In genomic region chr11:78183884-78184514, GRCm38 (mm10) we compare ENCODE assay signal across 8 mouse cellular contexts. TPM values are rescaled to one million over a fixed set of nuclear protein-coding genes. Genes with fewer than 3 reads are reported as not detected.
A peak's percentile ranks its signal among the peaks of the same experiment; 100 is the strongest.
DNase-seq lines count a peak whose midpoint lies in the region; ATAC-seq lines count a peak whose summit lies in the region.

No protein-coding gene starts in this region.

- peak overlapping the region; percentile 24 for H3K4me2 ChIP-seq in lung, embryonic 16.5 days (ENCODE audit: low read depth, low read length)
- peak overlapping the region; percentile 48 for H3K4me2 ChIP-seq in forebrain, embryonic 12.5 days
- peak overlapping the region; percentile 11; the same call in 1 of the 2 replicates for H3K4me2 ChIP-seq in limb, embryonic 11.5 days (ENCODE audit: low read depth, severe bottlenecking)
- peak overlapping the region; percentile 66 for H3K4me2 ChIP-seq in neural tube, embryonic 15.5 days

- H3K9me3 ChIP-seq in lung, embryonic 16.5 days (ENCODE audit: control insufficient read depth, low read length), result no peaks in the 10 kb centered on the region
- H3K9me3 ChIP-seq in forebrain, embryonic 12.5 days, result no peaks in the 10 kb centered on the region
- H3K9me3 ChIP-seq in limb, embryonic 11.5 days (ENCODE audit: control insufficient read depth, low read length), result no peaks in the 10 kb centered on the region
- H3K9me3 ChIP-seq in neural tube, embryonic 15.5 days (replicated peaks), result no peaks in the 10 kb centered on the region

- WGBS in lung, embryonic 16.5 days, result 35% methylated on average over 10 of the region's 10 CpGs
- 51% methylated on average over 10 of the region's 10 CpGs for whole genome bisulfite sequencing in forebrain, embryonic 12.5 days
- WGBS in limb, embryonic 11.5 days, result 52% methylated on average over 10 of the region's 10 CpGs
- WGBS in neural tube, embryonic 15.5 days, result 49% methylated on average over 10 of the region's 10 CpGs

- H3K27me3 ChIP-seq in lung, embryonic 16.5 days (ENCODE audit: control insufficient read depth, insufficient read depth, low read depth, low read length), result no peaks in the 10 kb centered on the region
- H3K27me3 ChIP-seq in forebrain, embryonic 12.5 days, result no peaks in the 10 kb centered on the region
- no peaks in the 10 kb centered on the region for H3K27me3 ChIP-seq in limb, embryonic 11.5 days (ENCODE audit: control insufficient read depth, insufficient read depth, low read length)
- H3K27me3 ChIP-seq in neural tube, embryonic 15.5 days (replicated peaks), result no peaks in the 10 kb centered on the region

- no peak overlapping the region for H3K27ac ChIP-seq in lung, embryonic 16.5 days (ENCODE audit: low read length)
- no peak overlapping the region; the same call in 1 of the 2 replicates for H3K27ac ChIP-seq in forebrain, embryonic 12.5 days
- H3K27ac ChIP-seq in limb, embryonic 11.5 days (replicated peaks; ENCODE audit: low read depth, low read length), result no peak overlapping the region
- peak overlapping the region; percentile 95 for H3K27ac ChIP-seq in neural tube, embryonic 15.5 days (replicated peaks)

- no peak overlapping the region for H3K9ac ChIP-seq in lung, embryonic 16.5 days (ENCODE audit: low read length)
- peak overlapping the region; percentile 29 for H3K9ac ChIP-seq in forebrain, embryonic 12.5 days
- H3K9ac ChIP-seq in limb, embryonic 11.5 days (ENCODE audit: low read length), result no peak overlapping the region
- H3K9ac ChIP-seq in neural tube, embryonic 15.5 days (replicated peaks), result peak overlapping the region; percentile 87; the same call in 1 of the 2 replicates

- DNase-seq in lung, postnatal 4 days, result no peak
- no peak for DNase-seq in limb, embryonic 11.5 days (ENCODE audit: low spot score)
- DNase-seq in adrenal gland, postnatal 4 days (ENCODE audit: low spot score in 2 of 2), result no peak
- DNase-seq in gastrocnemius, adult 18-20 months (ENCODE audit: low spot score), result no peak
- DNase-seq in embryo, embryonic 10.5 days (ENCODE audit: low spot score), result no peak

- ATAC-seq in lung, embryonic 16.5 days (ENCODE audit: low read depth), result no peak
- ATAC-seq in forebrain, embryonic 12.5 days (ENCODE audit: low FRiP score), result peak; percentile 34
- no peak for ATAC-seq in limb, embryonic 11.5 days (ENCODE audit: insufficient number of reproducible peaks, low FRiP score, low TSS enrichment, low read depth)
- no peak for ATAC-seq in neural tube, embryonic 15.5 days (ENCODE audit: low FRiP score)

- peak overlapping the region; percentile 95 for H3K4me3 ChIP-seq in lung, embryonic 16.5 days (ENCODE audit: low read length)
- H3K4me3 ChIP-seq in forebrain, embryonic 12.5 days (replicated peaks), result peak overlapping the region; percentile 75
- no peak overlapping the region; the same call in 1 of the 2 replicates for H3K4me3 ChIP-seq in limb, embryonic 11.5 days (ENCODE audit: low read depth, low read length)
- H3K4me3 ChIP-seq in neural tube, embryonic 15.5 days (replicated peaks), result peak overlapping the region; percentile 78

- H3K4me1 ChIP-seq in lung, embryonic 16.5 days (replicated peaks; ENCODE audit: control insufficient read depth, insufficient read depth, low read length), result peaks cover 34% of the 10 kb centered on the region
- H3K4me1 ChIP-seq in forebrain, embryonic 12.5 days, result peaks cover 47% of the 10 kb centered on the region
- peaks cover 22% of the 10 kb centered on the region for H3K4me1 ChIP-seq in limb, embryonic 11.5 days (ENCODE audit: control insufficient read depth, insufficient read depth, low read length)
- peaks cover 54% of the 10 kb centered on the region for H3K4me1 ChIP-seq in neural tube, embryonic 15.5 days

- peaks cover 18% of the 10 kb centered on the region for H3K36me3 ChIP-seq in lung, embryonic 16.5 days (ENCODE audit: control insufficient read depth, insufficient read depth, low read length)
- peaks cover 30% of the 10 kb centered on the region for H3K36me3 ChIP-seq in forebrain, embryonic 12.5 days (replicated peaks)
- H3K36me3 ChIP-seq in limb, embryonic 11.5 days (ENCODE audit: control insufficient read depth, insufficient read depth, low read length), result peaks cover 9% of the 10 kb centered on the region
- peaks cover 24% of the 10 kb centered on the region for H3K36me3 ChIP-seq in neural tube, embryonic 15.5 days

RNA-seq across cellular contexts. Expression of gene Rpl23a, which starts 0.6 kb away (rescaled TPM):
- polyA plus RNA-seq in lung, embryonic 16.5 days (2015; fragmentation: Nextera tagmentation; extraction: Ambion mirVana), result 1,346 and 1,426 TPM in 2 replicates
- polyA plus RNA-seq in forebrain, embryonic 12.5 days (2016; fragmentation: Nextera tagmentation; extraction: Ambion mirVana), result 931 and 997 TPM in 2 replicates
- polyA plus RNA-seq in limb, embryonic 11.5 days (2014; fragmentation: Nextera tagmentation; extraction: Ambion mirVana), result 1,529 and 1,574 TPM in 2 replicates
- 774 and 869 TPM in 2 replicates for polyA plus RNA-seq in neural tube, embryonic 15.5 days (2015; fragmentation: Nextera tagmentation; extraction: Ambion mirVana)
- 1,000 to 10,000 TPM; 2,039 to 2,132 TPM for total RNA-seq in adrenal gland, postnatal 4 days (2021)
- 100 to 1,000 TPM; 845 to 889 TPM for total RNA-seq in gastrocnemius, adult 18-20 months (2021)

RNA-seq across cellular contexts. Expression of gene Rab34, which starts 4.2 kb away (rescaled TPM):
- 117 and 129 TPM in 2 replicates for polyA plus RNA-seq in lung, embryonic 16.5 days (2015; fragmentation: Nextera tagmentation; extraction: Ambion mirVana)
- 44.5 and 49.8 TPM in 2 replicates for polyA plus RNA-seq in forebrain, embryonic 12.5 days (2016; fragmentation: Nextera tagmentation; extraction: Ambion mirVana)
- 142 and 144 TPM in 2 replicates for polyA plus RNA-seq in limb, embryonic 11.5 days (2014; fragmentation: Nextera tagmentation; extraction: Ambion mirVana)
- polyA plus RNA-seq in neural tube, embryonic 15.5 days (2015; fragmentation: Nextera tagmentation; extraction: Ambion mirVana), result 66.1 and 71.0 TPM in 2 replicates
- 100 to 1,000 TPM; 120 to 124 TPM for total RNA-seq in adrenal gland, postnatal 4 days (2021)
- 1 to 10 TPM; 2.5 to 3.5 TPM for total RNA-seq in gastrocnemius, adult 18-20 months (2021)

RNA-seq across cellular contexts. Expression of gene Tlcd1, which starts 7.5 kb away (rescaled TPM):
- 24.4 and 25.9 TPM in 2 replicates for polyA plus RNA-seq in lung, embryonic 16.5 days (2015; fragmentation: Nextera tagmentation; extraction: Ambion mirVana)
- 5.5 and 6.9 TPM in 2 replicates for polyA plus RNA-seq in forebrain, embryonic 12.5 days (2016; fragmentation: Nextera tagmentation; extraction: Ambion mirVana)
- 8.7 and 10.4 TPM in 2 replicates for polyA plus RNA-seq in limb, embryonic 11.5 days (2014; fragmentation: Nextera tagmentation; extraction: Ambion mirVana)
- polyA plus RNA-seq in neural tube, embryonic 15.5 days (2015; fragmentation: Nextera tagmentation; extraction: Ambion mirVana), result 19.3 and 20.0 TPM in 2 replicates
- total RNA-seq in adrenal gland, postnatal 4 days (2021), result 10 to 100 TPM; 45.2 to 46.9 TPM
- total RNA-seq in gastrocnemius, adult 18-20 months (2021), result 1 to 10 TPM; 1.5 to 2.2 TPM

RNA-seq across cellular contexts. Expression of gene Nek8, which starts 7.5 kb away (rescaled TPM):
- polyA plus RNA-seq in lung, embryonic 16.5 days (2015; fragmentation: Nextera tagmentation; extraction: Ambion mirVana), result 20.6 and 22.3 TPM in 2 replicates
- polyA plus RNA-seq in forebrain, embryonic 12.5 days (2016; fragmentation: Nextera tagmentation; extraction: Ambion mirVana), result 8.8 and 9.4 TPM in 2 replicates
- 15.0 and 15.5 TPM in 2 replicates for polyA plus RNA-seq in limb, embryonic 11.5 days (2014; fragmentation: Nextera tagmentation; extraction: Ambion mirVana)
- 7.0 and 9.7 TPM in 2 replicates for polyA plus RNA-seq in neural tube, embryonic 15.5 days (2015; fragmentation: Nextera tagmentation; extraction: Ambion mirVana)
- 10 to 100 TPM; 16.3 to 16.5 TPM for total RNA-seq in adrenal gland, postnatal 4 days (2021)
- total RNA-seq in gastrocnemius, adult 18-20 months (2021), result under 1 TPM; 0.37 to 0.50 TPM

RNA-seq across cellular contexts. Expression of gene Proca1, which starts 9.2 kb away (rescaled TPM):
- 5.3 and 6.8 TPM in 2 replicates for polyA plus RNA-seq in lung, embryonic 16.5 days (2015; fragmentation: Nextera tagmentation; extraction: Ambion mirVana)
- polyA plus RNA-seq in forebrain, embryonic 12.5 days (2016; fragmentation: Nextera tagmentation; extraction: Ambion mirVana), result 1.4 and 1.5 TPM in 2 replicates
- 0.84 and 1.3 TPM in 2 replicates for polyA plus RNA-seq in limb, embryonic 11.5 days (2014; fragmentation: Nextera tagmentation; extraction: Ambion mirVana)
- 3.3 and 4.8 TPM in 2 replicates for polyA plus RNA-seq in neural tube, embryonic 15.5 days (2015; fragmentation: Nextera tagmentation; extraction: Ambion mirVana)
- total RNA-seq in adrenal gland, postnatal 4 days (2021), result 1 to 10 TPM; 7.9 to 8.8 TPM
- total RNA-seq in gastrocnemius, adult 18-20 months (2021), result under 1 TPM; 0.47 to 0.57 TPM

Comparison
In these comparisons a context has a peak if more than half of its experiments do, and no peak if none do; other contexts are left out.
1. H3K4me2 ChIP-seq: peak in every context shown above with its lines; median percentile 66 in neural tube, embryonic 15.5 days; 48 in forebrain, embryonic 12.5 days; 24 in lung, embryonic 16.5 days; 11 in limb, embryonic 11.5 days.
2. H3K9ac ChIP-seq: peak in forebrain, embryonic 12.5 days (single experiment) and neural tube, embryonic 15.5 days (single experiment); none in lung, embryonic 16.5 days (single experiment) and limb, embryonic 11.5 days (single experiment).